Mouse (Mus musculus): ENCODE data around the gene Pinlyp. TPM values are rescaled to one million over a fixed set of nuclear protein-coding genes. Genes with fewer than 3 reads are reported as not detected.

Gene Pinlyp
- total RNA-seq (2021): not detected
- long read RNA-seq, experiment 1: 0 reads
- long read RNA-seq, experiment 2: 0 reads

GRCm38 (mm10) chr7:24546068-24546614, at the start of gene Pinlyp, which contains the start of gene Xrcc1:
Gene Pinlyp (minus strand): TSS chr7:24546118.
Gene Xrcc1 (plus strand): TSS chr7:24546289.
- no peak for DNase-seq

DNA sequence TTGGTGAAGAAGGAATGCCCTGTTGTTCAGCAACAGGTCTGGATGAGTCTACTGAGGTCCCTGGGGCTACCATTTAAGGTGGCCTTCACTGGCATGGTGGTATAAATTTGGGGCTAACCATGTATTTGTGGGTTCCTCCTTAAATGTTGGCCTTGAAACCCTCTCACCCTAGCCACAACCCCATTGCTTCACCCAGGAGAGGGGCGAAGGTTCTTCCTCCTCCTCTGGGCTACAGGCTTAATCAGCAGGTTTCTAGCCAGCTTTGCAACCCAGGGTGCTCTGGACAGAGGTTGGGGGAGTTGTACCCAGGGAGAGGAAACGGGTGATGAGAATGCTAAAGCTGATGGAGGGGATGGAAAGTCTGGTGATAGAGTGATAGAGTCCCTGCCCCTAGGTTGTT, 49.5 kb upstream of the Pinlyp start:
- no peak for DNase-seq

DNA sequence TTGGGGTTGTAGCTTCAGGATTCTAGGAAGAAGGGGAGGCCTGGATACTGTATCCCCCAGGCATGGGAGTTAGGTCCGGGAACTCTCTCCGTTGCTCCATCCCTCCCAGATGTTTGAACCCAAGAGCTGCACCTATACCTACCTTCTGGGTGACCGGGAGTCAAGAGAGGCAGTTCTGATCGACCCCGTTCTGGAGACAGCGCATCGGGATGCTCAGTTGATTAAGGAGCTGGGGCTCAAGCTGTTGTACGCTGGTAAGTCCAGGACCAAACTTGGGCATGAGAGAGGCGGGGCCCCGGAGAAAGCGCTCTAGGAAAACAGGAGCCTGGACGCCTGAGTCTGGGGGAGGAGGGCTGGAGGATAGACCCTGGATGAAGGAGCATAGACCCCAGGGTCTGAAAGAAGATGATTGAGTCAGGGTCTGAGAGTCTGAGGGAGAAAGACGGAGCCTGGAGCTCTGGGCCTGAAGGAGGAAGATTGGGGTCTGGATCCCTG, 48.4 kb upstream of the Pinlyp start:
- no peak for DNase-seq

DNA sequence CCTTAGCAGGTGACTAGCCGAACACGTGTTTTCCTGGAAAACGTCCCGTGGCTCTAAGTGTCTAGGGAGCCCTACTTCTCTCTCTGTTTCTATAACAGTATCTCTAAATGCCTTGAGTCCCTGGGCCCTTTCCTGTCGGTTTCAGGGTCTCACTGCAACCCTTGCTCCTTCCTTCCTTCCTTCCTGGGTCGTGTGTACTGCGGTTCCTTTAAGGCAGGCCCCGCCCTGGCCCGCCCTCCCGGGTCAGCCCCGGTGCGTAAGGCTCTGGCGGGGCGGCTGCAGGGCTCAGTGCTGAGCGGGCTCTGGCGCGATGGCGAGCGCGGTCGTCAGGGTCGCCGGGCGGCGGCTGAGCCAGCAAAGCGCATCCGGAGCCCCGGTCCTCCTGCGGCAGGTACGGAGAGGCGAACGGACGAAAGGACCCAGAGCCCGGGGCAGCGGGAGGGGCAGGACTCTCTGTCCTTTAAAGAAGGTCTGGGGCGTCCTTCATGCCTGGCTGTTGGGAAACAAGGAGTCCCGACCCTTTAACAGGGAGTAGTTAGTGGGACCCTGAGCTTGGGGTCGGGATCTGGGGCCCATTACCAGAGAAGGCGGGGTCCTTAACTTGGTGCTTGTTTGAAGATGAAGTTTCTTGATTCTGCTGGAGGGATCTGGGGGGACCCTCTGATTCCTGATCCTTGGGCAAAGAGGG, 47.8 kb upstream of the Pinlyp start:
- peak; percentile 88 to 91 for DNase-seq

DNA sequence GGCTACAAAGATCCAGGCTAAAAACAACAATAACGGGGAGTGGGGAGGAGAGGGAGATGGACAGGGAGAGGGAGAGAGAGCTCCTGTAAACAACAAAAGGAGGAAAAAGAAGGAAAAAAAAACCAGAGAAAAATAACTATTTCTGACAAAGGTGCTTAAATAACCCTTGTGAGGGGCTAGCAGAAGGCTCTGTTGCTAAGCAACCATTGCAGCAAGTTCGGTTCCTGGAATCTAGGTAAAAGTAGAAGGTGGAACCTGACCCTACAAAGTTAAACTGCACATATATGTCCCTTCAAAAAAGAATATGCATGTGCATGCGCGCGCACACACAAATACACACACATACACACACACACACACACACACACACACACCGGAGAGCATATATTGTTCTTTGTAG, 46.9 kb upstream of the Pinlyp start:
- DNase-seq: no peak

GRCm38 (mm10) chr7:24592163-24592562, 46.2 kb upstream of the Pinlyp start:
- no peak for DNase-seq

DNA sequence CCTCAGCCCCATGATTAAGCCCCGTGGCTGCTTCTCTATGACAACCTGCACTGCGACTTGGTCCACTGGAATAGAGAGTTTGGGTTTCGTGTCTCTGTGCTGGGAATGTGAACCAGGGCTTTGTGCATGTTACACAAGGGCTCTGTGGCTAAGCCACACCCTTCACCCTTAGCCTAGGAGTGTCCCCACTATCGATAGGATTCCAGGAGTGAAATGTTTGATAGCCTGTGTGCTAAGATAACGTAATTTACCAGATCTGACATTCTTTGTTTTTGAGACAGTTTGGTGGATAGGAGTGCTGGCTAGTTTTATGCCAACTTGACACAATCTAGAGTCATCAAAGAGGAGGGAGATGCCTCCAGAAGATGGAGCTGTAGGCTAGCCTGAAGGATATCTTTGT, 45.8 kb upstream of the Pinlyp start:
- DNase-seq: no peak

- peak; percentile 73 to 78 for DNase-seq
Measured at GRCm38 (mm10) chr7:24588336-24588735, 42.4 kb upstream of the Pinlyp start.

- peak in 1 of 2 experiments; percentile 40 for DNase-seq
Measured at GRCm38 (mm10) chr7:24587330-24588105, 41.6 kb upstream of the Pinlyp start, which contains the start of the genes Ethe1 and Zfp575. Gene Ethe1 (plus strand): TSS chr7:24587543. Gene Zfp575 (minus strand): TSS chr7:24587641.

DNA sequence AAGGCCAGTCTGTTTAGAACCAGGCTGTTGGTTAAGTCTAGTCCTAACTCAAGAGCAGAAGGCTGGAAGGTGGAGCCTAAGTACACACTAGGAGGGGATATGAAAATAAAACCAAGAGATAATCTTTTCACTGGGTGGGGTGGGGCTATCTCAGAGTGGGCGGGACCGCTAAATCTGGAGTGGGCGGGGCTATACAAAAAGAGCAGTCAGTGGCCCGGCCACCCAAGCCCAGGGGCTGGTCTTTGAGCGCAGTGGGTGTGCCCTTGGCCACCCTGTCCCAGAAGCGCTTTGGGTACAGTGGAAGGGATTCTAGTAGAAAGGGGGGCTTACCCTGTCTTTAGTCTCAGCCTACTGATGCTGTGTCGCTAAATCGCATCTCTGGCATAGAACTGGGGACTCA, 40.9 kb upstream of the Pinlyp start:
- no peak for DNase-seq

GRCm38 (mm10) chr7:24585995-24586394, 40.1 kb upstream of the Pinlyp start:
- DNase-seq: no peak

DNA sequence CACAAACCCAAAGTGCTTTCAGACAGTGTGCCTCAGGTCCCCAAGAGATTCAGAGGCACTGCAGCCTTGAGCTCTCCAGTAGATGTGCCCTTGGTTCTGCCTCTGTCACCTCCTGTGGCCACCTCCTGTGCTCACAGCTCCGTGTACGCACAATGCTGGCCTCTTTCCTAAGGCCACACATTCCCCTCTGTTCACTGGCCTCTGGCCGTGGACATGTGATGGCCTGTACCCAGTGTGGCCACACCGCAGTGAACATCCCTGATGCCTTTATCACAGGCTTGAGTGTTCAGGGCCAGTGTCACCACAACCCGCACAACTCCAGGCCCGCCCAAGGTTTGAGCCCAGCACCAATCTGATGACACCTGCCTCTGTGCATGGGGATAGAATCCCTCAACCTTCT, 39.0 kb upstream of the Pinlyp start:
- peak in 1 of 2 experiments; percentile 55 for DNase-seq

DNA sequence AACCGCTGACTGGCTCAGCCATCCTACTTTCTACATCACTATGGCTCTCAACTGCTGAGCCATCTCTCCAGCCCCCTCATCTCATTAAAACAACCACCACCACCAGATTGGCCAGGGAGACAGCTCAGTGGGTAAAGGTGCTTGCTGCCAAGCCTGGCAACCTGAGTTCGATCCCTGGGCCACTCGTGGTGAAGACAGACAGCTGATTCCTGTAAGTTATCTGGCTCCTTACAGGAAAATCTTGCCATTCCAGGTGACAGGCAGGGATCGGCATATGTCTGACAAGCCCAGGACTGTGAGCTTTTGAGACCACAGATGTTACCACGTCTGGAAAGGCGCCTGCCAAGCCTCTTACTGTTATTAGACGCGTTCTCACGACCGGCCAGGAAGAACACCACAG, 31.9 kb upstream of the Pinlyp start:
- no peak for DNase-seq

DNA sequence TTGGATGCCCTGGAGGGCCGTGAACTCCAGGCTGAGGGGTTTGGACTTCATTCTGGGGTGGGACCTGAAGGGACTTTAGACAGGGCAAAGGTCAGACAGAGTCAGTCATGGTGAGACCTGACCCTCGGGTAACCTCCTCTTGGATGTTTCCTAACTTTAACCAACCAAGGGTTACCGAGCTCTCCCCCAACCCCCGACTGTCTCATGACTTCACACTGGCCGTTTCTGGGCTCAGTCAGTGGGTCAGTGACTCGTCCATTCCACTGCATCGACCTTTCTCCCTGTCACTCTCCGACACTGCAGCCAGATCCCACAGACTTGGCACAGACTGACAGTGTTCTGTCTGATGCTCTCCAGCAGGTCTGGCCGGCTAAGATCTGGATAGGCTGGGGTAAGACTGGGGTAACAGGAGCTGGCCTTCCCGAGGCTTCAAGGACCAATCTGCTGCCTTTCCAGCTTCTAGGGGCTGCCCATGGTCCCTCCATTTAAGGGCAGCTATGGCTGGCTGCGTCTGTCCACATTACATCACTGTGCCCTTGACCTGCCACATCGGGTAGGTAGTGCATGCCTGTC, 28.4 kb upstream of the Pinlyp start:
- DNase-seq: peak in 1 of 2 experiments; percentile 36

DNA sequence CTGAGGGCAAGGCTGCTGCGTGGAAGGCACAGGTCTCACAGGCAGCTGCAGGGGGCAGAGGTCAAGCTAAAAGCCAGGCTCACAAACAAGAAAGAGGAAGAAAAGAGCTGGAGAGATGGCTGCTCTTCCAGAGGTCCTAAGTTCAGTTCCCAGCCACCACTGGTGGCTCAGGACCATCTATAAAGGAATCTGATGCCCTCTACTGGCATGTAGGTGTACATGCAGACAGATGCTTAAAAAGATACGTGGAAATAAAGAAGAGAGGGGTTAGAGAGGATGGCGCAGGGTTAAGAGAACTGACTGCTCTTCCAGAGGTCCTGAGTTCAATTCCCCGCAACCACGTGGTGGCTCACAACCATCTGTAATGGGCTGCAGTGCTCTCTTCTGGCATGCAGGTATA, 26.5 kb upstream of the Pinlyp start:
- no peak for DNase-seq

DNA sequence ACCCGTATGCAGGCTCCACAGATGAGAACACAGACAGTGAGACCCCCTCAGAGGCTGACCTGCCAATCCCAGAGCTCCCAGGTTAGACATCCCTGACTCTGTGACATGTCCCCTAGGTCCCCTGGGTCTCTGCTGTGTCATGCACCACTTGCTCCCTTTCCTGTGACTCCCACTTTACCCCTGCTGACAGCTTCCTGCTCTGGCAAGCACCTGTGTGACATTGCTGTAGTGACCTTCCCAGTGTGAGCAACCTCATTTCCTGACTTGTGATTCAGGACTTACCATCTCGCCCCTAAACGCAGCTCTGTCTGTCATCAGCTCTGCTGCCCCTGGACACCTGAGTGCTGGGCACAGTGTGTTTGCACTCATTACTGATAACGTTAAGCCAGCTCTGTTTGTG, 25.2 kb upstream of the Pinlyp start:
- no peak for DNase-seq

GRCm38 (mm10) chr7:24568512-24568911, 22.6 kb upstream of the Pinlyp start:
- no peak for DNase-seq

- DNase-seq: no peak
Measured at GRCm38 (mm10) chr7:24566206-24566605, 20.3 kb upstream of the Pinlyp start.

DNA sequence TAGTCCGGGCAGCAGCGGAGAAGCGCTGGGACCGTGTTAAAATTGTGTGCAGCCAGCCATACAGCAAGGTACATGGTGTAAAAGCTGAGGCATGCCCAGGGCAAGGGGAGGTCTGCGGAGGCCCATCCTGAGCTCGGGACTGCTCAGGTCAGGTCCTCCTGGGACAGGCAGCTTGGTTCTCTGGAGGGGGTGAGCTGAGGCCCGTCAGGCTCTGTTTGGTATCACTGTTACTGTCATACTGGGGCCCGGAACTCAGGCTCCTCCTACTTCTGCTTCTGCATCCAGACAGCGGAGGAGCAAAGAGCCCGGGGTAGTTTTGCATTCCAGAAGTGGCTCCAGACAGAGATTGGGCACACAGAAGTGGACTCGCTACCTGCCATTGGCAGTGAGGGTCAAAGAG, 19.7 kb upstream of the Pinlyp start:
- DNase-seq: no peak

- peak; percentile 75 to 79 for DNase-seq
Measured at GRCm38 (mm10) chr7:24564607-24565265, 18.8 kb upstream of the Pinlyp start.

GRCm38 (mm10) chr7:24563837-24564206, 17.9 kb upstream of the Pinlyp start:
- no peak for DNase-seq
